Mouse (Mus musculus) layer of hippocampus, adult 2 months (tissue): ENCODE measurements around the gene Mfsd14a. TPM values are rescaled to one million over a fixed set of nuclear protein-coding genes. Genes with fewer than 3 reads are reported as not detected.
"Not testable (repeated sequence)": the region's sequence is repeated elsewhere in the genome, so short reads cannot be mapped to it uniquely, and the experiment has no call there.

Source experiments
- DNase-seq, 2 experiments: peaks; one replicate each; pipeline ENCODE4 v3.0.0; 2022; ENCODE audit warnings: low spot score in 2 of 2
- H3K27ac ChIP-seq: fragments of 200-600 bp; 2 replicates; pipeline ENCODE4 v1.8.1; 2022
- H3K4me3 ChIP-seq: fragments of 200-600 bp; 2 replicates; pipeline ENCODE4 v1.8.1; 2022; ENCODE audit warnings: mild to moderate bottlenecking
- CTCF ChIP-seq: fragments of 200-600 bp; conservative IDR thresholded peaks from 2 replicates; pipeline ENCODE4 v1.8.1; 2022; ENCODE audit warnings: antibody characterized with exemption, mild to moderate bottlenecking, moderate library complexity
- total RNA-seq, 2 experiments: library from RNA; stranded (reverse); gene quantifications; 2 replicates each; pipeline ENCODE4 v1.2.3; 2021

Mfsd14a gene
- total RNA-seq, 2 experiments from 2014 or later = 54.4 to 57.7 TPM

DNA sequence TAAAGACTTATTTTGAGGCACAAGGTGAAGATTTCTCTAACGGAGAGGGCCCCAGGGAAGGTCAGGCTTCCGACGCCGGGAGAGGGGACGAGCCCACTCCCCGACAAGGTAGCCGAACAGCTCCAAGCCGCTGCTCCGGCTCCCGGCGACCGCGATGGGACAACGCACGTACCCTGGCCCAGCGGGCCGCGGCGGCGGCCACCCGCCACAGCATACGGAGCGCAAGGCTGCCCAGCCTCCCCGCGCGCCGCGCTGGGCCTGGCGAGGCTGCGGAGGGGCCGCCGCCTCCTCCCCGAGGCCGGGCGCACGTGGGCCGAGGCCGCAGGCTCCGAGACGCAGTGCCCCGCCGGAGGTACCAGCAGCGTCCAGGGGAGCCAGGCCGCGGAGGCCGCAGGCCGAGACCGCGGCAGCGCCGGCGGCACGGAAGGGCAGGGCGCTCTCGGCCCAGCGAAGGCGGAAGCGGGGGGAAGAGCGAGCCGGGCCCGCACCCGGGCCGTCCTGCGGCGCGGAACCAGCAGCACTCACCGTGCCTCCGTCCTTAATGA is 535 bp downstream of the Mfsd14a start:
- peak overlapping the region; percentile 96 for H3K27ac ChIP-seq
- TF ChIP-seq CTCF = no peak
- peak overlapping the region; percentile 91 for H3K4me3 ChIP-seq
- no peak for DNase-seq

DNA sequence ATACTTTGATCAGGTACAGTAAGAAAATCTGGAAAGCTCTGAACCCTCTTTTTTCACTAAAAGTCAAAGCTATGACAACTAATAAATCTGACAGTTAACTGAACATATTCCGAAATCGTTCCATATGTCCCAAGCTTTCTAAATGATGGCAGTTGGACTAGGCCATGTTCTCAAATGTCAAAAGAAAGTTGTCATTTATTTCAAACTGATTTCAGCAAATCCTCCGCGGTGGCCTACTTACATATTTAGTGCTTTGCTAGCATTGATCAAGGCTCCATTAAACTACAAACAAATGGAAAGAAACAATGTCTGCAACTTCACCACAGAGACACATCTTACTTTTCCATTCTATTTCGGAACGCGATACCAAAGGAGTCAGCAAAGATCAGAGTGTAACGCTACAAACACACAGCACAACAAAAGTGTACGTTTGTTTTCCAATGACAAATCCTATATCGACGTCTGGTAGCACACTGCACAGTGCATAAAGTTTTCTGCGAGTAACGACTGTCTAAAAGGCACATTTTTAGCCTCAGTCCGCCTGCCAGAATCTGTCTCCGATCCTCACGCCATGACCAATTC is 1.1 kb downstream of the Mfsd14a start:
- DNase-seq = no peak
- no peak for TF ChIP-seq CTCF
- Histone ChIP-seq H3K4me3 (peak overlapping the region; percentile 91), H3K27ac (peak overlapping the region; percentile 96)

DNA sequence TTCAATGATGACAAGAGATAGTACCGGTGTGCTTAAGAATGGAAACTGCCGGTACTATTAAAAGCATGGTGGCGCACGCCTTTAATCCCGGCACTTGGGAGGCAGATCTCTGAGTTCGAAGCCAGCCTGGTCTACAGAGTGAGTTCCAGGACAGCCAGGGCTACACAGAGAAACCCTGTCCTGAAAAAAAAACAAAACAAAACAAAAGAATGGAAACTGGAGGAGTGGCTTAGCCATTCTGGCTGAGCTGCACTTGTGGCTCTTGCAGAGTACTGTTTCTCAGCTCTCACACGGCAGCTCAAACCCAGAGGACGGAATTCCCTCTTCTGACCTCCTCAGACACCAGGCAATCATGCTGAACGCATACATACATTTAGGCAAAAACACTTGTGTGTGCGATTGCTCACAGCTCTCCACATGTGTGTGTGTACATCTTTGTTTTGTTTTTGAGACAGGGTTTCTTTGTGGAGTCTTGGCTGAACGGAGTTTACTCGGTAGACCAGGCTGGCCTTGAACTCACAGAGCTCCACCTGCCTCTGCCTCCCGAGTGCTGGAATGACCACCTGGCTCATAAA is 2.5 kb downstream of the Mfsd14a start:
- no peak for DNase-seq
- no peak for TF ChIP-seq CTCF
- Histone ChIP-seq H3K4me3 (no peak overlapping the region), H3K27ac (no peak overlapping the region)

DNA sequence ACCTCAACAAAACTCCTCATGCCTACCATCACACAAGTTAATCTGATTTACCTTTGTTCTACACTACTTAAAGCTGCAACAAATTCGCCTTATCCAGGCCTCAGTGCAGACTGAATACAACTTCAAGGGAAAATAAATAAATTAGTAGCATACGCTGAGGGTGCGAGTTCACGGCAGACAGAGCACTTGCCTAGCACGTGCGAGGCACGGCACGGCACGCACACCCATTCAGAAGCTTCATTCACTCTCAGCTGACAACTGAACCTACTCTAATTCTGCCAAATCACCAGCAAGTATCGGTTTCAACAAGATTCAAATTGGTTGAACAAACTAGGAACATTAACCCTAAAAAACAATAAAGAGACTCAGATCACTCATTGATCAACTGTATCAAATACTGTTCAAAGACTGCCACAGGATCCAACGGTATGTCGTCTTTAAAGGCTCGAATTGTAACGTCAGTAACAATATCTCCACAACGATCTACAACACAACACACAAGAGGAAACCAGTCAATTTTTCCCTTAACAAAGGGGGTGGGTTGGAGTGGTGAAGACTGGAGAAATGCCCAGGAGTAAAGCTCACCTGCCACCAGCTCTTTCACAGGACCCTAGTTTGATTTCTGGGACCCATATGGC is 3.4 kb downstream of the Mfsd14a start:
- no peak for DNase-seq
- H3K4me3 ChIP-seq = no peak overlapping the region; the same call in 1 of the 2 replicates
- no peak overlapping the region for H3K27ac ChIP-seq
- no peak for TF ChIP-seq CTCF

DNA sequence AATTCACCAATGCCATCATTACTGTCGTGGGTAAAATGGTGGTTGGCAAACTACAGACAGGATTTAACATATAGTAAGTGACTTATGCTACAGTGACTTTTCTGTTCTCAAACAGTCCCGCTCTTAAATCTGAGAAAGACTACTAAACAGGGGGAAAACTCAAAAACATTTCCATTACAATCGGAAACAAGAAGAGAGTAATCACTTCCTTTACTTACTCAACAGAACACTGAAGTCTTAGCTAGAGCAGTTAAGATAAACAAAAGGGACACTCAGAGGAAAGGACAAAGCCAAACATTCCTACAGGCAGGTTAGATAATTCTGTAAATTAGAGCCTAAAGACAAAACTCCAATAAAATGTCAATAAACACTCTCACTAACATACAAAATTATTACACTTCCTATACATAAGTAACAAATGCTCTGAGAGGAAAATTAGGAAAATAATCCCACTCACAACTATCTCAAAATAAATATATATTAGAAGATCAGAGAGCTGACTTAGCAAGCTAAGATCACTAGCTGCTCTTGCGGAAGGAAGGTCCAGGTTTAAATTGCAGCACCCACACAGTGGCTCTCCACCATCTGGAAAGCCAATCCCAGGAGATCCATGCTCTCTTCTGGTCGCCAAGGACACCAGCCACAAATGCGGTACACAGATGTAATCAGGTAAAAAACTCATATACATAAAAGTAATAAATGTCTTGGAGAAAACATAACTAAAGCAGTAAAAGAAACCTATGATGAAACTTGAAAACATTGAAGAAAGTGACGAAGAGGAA is 6.1 kb downstream of the Mfsd14a start:
- no peak for DNase-seq
- Histone ChIP-seq H3K27ac (peak overlapping the region; percentile 18; the same call in 1 of the 2 replicates), H3K4me3 (no peak overlapping the region)
- no peak for TF ChIP-seq CTCF

DNA sequence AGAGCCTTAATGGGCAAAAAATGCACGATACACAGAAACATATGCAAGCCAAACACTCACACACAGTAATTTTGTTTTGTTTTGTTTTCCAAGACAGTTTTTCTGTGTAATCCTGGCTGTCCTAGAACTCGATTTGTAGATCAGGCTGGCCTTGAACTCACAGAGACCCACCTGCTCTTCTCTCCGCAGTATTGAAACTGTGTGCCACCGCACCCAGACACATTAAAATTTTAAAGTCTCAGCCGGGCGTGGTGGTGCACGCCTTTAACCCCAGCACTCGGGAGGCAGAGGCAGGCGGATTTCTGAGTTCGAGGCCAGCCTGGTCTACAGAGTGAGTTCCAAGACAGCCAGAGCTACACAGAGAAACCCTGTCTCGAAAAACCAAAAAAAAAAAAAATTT is 8.4 kb downstream of the Mfsd14a start:
- peak overlapping the region; percentile 62; the same call in 1 of the 2 replicates for H3K27ac ChIP-seq
- not testable (repeated sequence) for H3K4me3 ChIP-seq, DNase-seq

DNA sequence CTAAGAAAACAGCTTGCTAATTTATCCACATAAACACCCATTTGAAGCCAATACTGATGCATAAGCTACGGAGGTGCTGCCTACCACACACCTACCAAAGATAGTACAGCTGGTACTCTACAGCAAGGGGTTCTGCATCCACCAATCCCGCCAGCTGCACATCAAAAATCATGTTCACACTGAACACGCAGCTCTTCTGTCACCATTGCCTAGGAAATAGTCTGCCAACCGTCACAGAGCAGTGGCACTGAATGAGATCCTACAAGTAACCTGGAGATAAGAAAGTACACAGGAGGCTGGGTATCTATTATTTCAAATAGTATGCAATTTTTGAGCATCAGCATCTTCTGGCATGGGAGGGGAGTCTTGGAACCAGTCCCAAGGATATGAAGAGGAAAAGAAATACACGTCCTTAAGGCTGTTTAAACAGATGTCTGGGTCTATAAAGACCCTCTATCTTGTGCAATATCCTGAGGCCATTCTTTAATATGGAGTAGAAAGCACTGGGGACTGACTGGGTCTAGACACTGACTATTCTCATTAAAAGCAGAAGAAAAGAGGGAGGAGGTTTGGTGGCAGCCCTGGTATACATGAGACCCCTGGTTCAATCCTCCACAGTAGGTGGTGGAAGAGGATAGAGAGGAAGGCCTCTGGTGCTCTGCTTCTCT is 9.1 kb downstream of the Mfsd14a start:
- TF ChIP-seq CTCF = no peak
- peak overlapping the region; percentile 62 for H3K27ac ChIP-seq
- DNase-seq = no peak
- H3K4me3 ChIP-seq = no peak overlapping the region

DNA sequence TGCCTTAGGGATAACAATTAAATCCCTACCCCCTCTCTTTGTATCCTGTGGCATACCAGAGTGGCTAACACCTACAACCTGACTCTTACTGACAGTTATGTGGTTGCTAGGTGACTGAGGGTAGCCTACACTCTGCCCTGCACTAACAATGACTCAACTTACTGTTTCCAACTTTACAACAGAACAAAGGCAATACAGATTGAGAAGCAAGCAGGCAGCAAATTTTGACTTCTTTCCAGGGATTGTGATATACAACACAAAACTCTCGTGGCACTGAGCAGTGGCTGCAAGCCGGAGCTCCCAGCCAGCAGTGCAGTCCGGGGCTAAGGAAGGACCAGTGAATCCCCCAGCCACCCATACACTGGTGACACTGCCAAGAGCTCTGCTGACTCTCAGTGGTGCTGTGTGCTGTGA is 10.4 kb downstream of the Mfsd14a start:
- Histone ChIP-seq H3K27ac (peak overlapping the region; percentile 62; the same call in 1 of the 2 replicates), H3K4me3 (no peak overlapping the region)
- no peak for TF ChIP-seq CTCF
- DNase-seq = no peak

DNA sequence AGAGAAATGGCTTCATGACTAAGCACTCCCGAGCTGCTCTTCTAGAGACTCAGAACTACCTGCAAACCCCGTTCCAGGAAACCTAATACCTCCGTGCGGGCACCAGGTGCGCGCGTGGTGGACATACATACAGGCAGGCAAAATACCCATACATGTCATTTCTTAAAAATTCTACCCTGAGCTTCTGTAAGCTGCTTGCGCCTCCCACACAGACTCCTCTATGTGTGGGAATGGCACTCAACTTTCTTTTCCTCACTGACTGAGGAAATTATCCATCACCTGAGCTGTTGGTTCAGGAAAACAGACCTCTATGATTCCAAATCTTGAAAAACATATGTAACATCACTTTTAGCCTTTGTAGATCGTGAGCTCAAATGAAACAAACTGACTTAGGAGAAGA is 11.8 kb downstream of the Mfsd14a start:
- no peak for DNase-seq
- TF ChIP-seq CTCF = no peak
- H3K27ac ChIP-seq = no peak overlapping the region
- no peak overlapping the region for H3K4me3 ChIP-seq

DNA sequence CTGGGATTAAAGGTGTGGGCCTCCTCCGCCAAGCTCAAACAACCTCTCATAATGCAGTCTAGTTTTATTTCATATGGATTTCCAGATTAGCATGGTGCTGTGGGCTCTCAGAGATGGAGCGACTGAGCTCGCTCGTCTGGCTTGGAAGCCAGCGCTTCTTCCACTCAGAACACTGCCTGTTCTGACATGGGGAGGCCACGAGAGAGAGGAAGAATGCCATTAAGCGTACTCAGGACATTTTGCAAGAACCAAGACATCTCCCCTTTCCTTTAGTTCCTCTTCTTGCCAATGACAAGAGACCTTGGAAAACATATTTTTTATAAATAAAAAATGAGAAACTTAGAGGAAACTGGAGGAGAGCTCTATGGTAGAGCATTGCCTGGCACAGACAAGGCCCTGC is 13.7 kb downstream of the Mfsd14a start:
- no peak for DNase-seq
- no peak overlapping the region for H3K4me3 ChIP-seq
- no peak overlapping the region for H3K27ac ChIP-seq
- TF ChIP-seq CTCF = no peak

DNA sequence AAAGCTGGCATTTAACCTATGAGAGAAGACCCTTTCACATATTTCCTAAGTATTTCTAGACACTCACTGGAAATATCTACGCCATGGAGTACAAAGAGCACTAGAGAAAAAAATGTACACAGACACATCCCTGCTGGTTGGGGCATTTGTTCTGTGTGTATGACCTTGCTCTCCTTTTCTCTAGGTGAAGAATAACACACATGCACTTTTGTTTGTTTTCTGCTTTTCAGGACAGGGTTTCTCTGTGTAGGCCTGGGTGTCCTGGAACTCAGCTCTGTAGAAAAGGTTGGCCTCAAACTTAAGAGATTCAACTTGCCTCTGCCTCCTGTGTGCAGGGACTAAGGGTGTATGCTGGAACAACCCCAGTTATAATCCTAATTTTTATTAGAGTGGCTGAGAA is 16.1 kb downstream of the Mfsd14a start:
- TF ChIP-seq CTCF = no peak
- Histone ChIP-seq H3K27ac (no peak overlapping the region), H3K4me3 (no peak overlapping the region)
- DNase-seq = no peak

DNA sequence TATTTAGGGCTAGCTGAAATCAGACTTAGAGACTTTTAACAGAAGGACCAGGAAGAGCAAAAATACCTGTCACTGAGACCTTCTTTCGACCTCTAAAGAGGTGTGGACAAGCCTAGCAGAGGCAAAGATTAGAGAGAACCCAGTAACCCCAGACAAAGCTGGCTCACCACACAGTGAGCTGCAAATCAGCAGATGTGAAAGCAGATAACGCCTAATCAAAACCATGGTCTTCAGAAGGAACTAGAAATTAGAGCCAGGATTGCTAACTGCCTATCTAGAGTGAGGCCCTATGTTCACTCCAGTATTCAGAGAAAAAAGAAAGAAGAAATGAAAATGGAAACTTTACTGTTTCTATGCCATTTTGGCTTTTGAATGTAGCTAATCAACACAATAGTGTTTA is 20.1 kb downstream of the Mfsd14a start:
- no peak for DNase-seq
- no peak overlapping the region for H3K4me3 ChIP-seq
- H3K27ac ChIP-seq = no peak overlapping the region
- TF ChIP-seq CTCF = no peak
